Mouse (Mus musculus) splenic B cell, adult 2 months (primary cell): ENCODE results near the gene Ppp1r12b.

Experiments
- DNase-seq: peaks from one replicate; pipeline ENCODE4 v3.0.0-alpha.2; 2011; ENCODE audit warnings: low read depth, low spot score
- H3K27me3 ChIP-seq: 2 replicates; pipeline ENCODE4 v1.6.1; 2012; ENCODE audit warnings: mild to moderate bottlenecking, low read length, moderate library complexity, mixed read lengths; ENCODE audit not compliant: control insufficient read depth, poor library complexity, insufficient read depth, severe bottlenecking
- H3K36me3 ChIP-seq: 2 replicates; pipeline ENCODE4 v1.6.1; 2012; ENCODE audit warnings: mild to moderate bottlenecking, low read length, moderate library complexity, mixed read lengths; ENCODE audit not compliant: control insufficient read depth, poor library complexity, insufficient read depth, severe bottlenecking

Gene Ppp1r12b

GRCm38 (mm10) chr1:134777936-134778548 is 177.7 kb downstream of the Ppp1r12b start:
- H3K27me3 ChIP-seq: no peaks in the 10 kb centered on the region
- DNase-seq: no peak
- 0 out of 2 replicates have a peak, but pooled peaks cover 1% of the 10 kb centered on the region for H3K36me3 ChIP-seq

- DNase-seq: no peak
- Histone ChIP-seq H3K36me3 (0 out of 2 replicates have a peak, but pooled peaks cover 1% of the 10 kb centered on the region), H3K27me3 (no peaks in the 10 kb centered on the region)
Observed at GRCm38 (mm10) chr1:134777201-134777885, 178.4 kb downstream of the Ppp1r12b start.

- H3K27me3 ChIP-seq: no peaks in the 10 kb centered on the region
- DNase-seq: no peak
- H3K36me3 ChIP-seq: 0 out of 2 replicates have a peak, but pooled peaks cover 1% of the 10 kb centered on the region
Observed at GRCm38 (mm10) chr1:134775631-134776030, 180.1 kb downstream of the Ppp1r12b start.

GRCm38 (mm10) chr1:134774728-134775287 is 180.9 kb downstream of the Ppp1r12b start:
- no peak for DNase-seq
- no peaks in the 10 kb centered on the region for H3K27me3 ChIP-seq
- H3K36me3 ChIP-seq: 0 out of 2 replicates have a peak, but pooled peaks cover 1% of the 10 kb centered on the region

- Histone ChIP-seq H3K27me3 (no peaks in the 10 kb centered on the region), H3K36me3 (0 out of 2 replicates have a peak, but pooled peaks cover 1% of the 10 kb centered on the region)
- no peak for DNase-seq
Observed at GRCm38 (mm10) chr1:134774247-134774646, 181.5 kb downstream of the Ppp1r12b start.

GRCm38 (mm10) chr1:134773256-134773655 is 182.5 kb downstream of the Ppp1r12b start:
- Histone ChIP-seq H3K27me3 (no peaks in the 10 kb centered on the region), H3K36me3 (0 out of 2 replicates have a peak, but pooled peaks cover 1% of the 10 kb centered on the region)
- no peak for DNase-seq

GRCm38 (mm10) chr1:134772821-134773220 is 182.9 kb downstream of the Ppp1r12b start:
- H3K27me3 ChIP-seq: no peaks in the 10 kb centered on the region
- DNase-seq: no peak
- H3K36me3 ChIP-seq: 0 out of 2 replicates have a peak, but pooled peaks cover 1% of the 10 kb centered on the region

GRCm38 (mm10) chr1:134771999-134772398 is 183.7 kb downstream of the Ppp1r12b start:
- 0 out of 2 replicates have a peak, but pooled peaks cover 1% of the 10 kb centered on the region for H3K36me3 ChIP-seq
- H3K27me3 ChIP-seq: no peaks in the 10 kb centered on the region

GRCm38 (mm10) chr1:134771353-134771752 is 184.4 kb downstream of the Ppp1r12b start:
- H3K27me3 ChIP-seq: no peaks in the 10 kb centered on the region
- DNase-seq: no peak
- H3K36me3 ChIP-seq: 0 out of 2 replicates have a peak, but pooled peaks cover 1% of the 10 kb centered on the region

More at GRCm38 (mm10) chr1:134771999-134772398, 183.7 kb downstream of the Ppp1r12b start:
- no peak for DNase-seq

GRCm38 (mm10) chr1:134770312-134770711 is 185.4 kb downstream of the Ppp1r12b start:
- Histone ChIP-seq H3K27me3 (no peaks in the 10 kb centered on the region), H3K36me3 (no peaks in the 10 kb centered on the region)
- no peak for DNase-seq

GRCm38 (mm10) chr1:134766448-134766847 is 189.3 kb downstream of the Ppp1r12b start:
- DNase-seq: no peak

GRCm38 (mm10) chr1:134764831-134765458 is 190.8 kb downstream of the Ppp1r12b start:
- Histone ChIP-seq H3K27me3 (no peaks in the 10 kb centered on the region), H3K36me3 (no peaks in the 10 kb centered on the region)
- DNase-seq: no peak

More at GRCm38 (mm10) chr1:134766448-134766847, 189.3 kb downstream of the Ppp1r12b start:
- no peaks in the 10 kb centered on the region for H3K27me3 ChIP-seq
- H3K36me3 ChIP-seq: no peaks in the 10 kb centered on the region

- DNase-seq: no peak
- no peaks in the 10 kb centered on the region for H3K36me3 ChIP-seq
- no peaks in the 10 kb centered on the region for H3K27me3 ChIP-seq
Observed at GRCm38 (mm10) chr1:134763776-134764438, 191.8 kb downstream of the Ppp1r12b start.

GRCm38 (mm10) chr1:134763250-134763649 is 192.5 kb downstream of the Ppp1r12b start:
- DNase-seq: no peak
- Histone ChIP-seq H3K27me3 (no peaks in the 10 kb centered on the region), H3K36me3 (no peaks in the 10 kb centered on the region)
